Mouse (Mus musculus): ENCODE measurements around the gene Gm20538. TPM values are rescaled to one million over a fixed set of nuclear protein-coding genes. Genes with fewer than 3 reads are reported as not detected.

Gene Gm20538
- polyA plus RNA-seq, 1 experiment: not detected

Other genes with a start within 250 kb of the Gm20538 start
- gene Scd4, start 219.7 kb downstream of the Gm20538 start, polyA plus RNA-seq (2012; rRNA removed): 0.52 and 0.73 TPM in 2 replicates
- 3,525 and 4,693 TPM in 2 replicates for gene Scd1, start 145.0 kb downstream of the Gm20538 start, polyA plus RNA-seq (2012; rRNA removed)
- gene Wnt8b, start 59.4 kb downstream of the Gm20538 start, polyA plus RNA-seq (2012; rRNA removed): 0.05 and 0.22 TPM in 2 replicates
- gene Sec31b, start 7.0 kb downstream of the Gm20538 start, polyA plus RNA-seq (2012; rRNA removed): 8.7 and 9.2 TPM in 2 replicates
- 745 and 800 TPM in 2 replicates for gene Ndufb8, start 2.6 kb upstream of the Gm20538 start, polyA plus RNA-seq (2012; rRNA removed)
- gene Hif1an, start 10.0 kb upstream of the Gm20538 start, polyA plus RNA-seq (2012; rRNA removed): 18.3 and 18.7 TPM in 2 replicates
- 15.7 and 31.3 TPM in 2 replicates for gene Pax2, start 203.2 kb upstream of the Gm20538 start, polyA plus RNA-seq (2012; rRNA removed)